Mouse (Mus musculus) testis, postnatal 10 days (tissue): Measurements from ENCODE around the gene Gse1.

Experiments used
- DNase-seq: peaks from one replicate; pipeline ENCODE4 v3.0.0; 2021; ENCODE audit warnings: low spot score

The Gse1 gene

DNA sequence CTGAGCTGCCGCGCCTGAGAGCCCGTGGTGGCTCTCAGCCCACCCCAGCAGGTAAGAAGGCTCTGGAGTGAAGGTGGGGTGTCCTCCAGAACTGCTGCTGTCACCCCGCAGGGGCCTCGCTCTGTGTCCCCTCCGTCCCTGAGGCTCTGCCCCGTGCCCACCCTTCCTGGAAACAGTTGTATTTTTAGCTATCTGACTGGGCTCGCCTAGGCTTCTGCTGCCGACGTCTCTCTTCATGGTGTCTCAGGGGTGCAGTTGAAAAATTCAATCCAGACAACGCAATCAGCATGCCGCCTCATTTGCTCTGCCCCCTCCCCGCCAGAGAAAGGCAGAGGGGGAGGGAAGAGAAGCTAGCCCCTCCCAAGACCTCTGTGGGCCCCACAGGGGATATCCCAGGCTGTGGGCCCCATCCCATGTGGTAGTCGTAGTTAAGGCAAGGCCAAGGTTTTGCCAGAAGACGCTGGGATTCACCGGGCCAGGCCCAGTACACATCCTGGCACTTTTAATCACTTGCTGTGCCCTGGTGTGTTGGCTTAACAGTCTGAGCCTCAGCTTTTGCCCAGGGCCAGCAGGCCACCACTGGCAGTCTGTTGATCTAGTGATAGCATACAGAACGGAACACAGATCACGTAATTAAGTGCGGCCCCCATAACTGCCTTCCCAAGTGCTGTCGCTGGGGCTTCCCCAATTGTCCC is 328.1 kb downstream of the Gse1 start:
- no peak for DNase-seq

DNA sequence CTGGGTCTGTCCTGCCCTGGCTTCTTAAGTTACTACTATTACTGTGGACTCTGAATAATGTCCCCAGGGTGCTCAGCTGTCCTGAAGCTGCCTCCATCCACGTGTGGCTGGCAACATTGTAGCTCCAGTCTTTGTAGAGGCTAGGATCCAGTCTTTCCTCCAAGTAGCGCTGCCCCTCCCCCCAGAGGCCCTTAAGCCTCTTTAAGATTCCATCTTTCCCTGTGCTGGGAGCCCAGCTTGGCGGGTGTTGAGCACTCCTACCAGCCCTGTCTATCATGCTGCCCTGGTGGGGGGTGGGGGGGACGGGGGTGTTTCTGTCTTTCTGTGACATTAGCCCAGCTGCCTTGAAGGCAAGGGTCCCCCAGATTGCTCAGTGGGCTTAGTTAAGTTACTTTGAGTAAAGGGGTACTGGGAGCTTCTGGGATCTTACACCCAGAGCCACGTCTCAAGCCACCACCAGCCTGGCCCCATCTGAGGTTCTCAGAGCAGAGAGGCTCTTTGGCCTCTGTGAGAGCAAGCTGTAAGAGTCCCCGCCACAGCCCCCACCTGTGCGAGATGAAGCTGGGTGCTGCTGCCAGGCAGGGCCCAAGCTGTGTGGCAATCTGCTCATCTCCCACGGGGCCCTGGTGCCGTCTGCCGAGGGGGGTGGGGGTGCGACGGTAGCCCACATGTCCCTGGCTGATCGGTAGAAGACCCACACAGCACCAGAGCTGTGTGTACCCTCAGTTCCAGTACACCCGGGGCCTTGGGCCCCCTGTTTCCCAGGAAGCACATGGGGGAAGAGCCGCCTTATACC is 329.1 kb downstream of the Gse1 start:
- peak; percentile 75 for DNase-seq

DNA sequence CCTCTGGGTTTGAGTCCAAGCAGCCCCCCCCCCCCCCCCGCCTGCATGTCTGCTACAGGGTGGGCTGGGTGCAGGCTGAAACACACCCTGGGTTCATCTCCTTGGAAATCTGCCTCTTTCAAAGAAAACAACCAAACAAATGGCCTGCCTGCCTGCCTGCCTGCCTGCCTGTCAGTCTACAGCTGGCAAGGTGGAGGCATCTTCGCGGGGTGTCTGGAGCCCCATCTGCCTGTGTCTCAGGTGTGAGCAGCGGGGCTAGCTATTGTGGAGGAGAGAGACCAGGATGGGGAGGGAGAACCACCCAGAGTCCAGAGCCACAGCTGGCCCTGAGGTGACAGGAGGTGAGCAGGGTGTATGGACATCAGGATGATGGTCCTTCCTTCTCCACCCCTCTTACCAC is 329.9 kb downstream of the Gse1 start:
- no peak for DNase-seq

DNA sequence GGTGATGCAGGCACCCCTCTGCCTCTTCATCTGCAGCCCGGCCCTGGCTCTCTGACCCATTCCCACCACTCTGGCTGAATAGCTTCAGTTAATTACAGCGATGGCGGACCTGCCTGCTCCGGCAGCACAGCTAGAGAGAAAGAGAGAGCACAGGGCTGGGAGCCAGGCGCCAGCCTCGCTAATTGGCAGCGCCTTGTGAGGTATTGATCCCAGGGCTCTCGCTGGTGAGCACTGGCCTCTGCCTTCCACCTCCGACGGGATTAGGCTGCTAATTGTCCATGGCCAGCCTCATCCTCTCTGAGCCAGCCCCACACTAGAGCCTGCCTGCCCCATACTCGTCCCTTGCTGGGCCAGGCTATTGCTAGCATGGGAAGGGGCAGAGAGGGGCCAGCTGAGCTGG is 331.4 kb downstream of the Gse1 start:
- no peak for DNase-seq

DNA sequence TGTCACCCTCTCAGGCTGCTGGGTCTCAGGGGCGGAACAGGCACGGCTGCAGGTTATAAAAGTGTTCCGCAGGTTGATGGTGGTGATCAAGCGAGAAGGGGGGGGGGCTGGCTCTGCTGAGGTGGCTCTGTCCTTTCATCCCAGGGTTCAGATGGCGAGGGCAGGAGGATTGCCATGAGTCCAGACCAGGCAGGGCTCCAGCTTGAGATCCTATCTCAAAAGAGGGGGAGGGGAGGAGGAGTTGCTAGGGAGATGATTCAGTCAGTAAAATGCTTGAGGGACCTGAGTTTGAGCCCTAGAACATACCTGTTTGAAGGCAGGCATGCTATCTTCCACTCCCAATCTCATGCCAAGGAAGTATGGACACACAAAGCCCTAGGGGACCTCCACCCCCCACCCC is 332.3 kb downstream of the Gse1 start:
- DNase-seq: no peak

DNA sequence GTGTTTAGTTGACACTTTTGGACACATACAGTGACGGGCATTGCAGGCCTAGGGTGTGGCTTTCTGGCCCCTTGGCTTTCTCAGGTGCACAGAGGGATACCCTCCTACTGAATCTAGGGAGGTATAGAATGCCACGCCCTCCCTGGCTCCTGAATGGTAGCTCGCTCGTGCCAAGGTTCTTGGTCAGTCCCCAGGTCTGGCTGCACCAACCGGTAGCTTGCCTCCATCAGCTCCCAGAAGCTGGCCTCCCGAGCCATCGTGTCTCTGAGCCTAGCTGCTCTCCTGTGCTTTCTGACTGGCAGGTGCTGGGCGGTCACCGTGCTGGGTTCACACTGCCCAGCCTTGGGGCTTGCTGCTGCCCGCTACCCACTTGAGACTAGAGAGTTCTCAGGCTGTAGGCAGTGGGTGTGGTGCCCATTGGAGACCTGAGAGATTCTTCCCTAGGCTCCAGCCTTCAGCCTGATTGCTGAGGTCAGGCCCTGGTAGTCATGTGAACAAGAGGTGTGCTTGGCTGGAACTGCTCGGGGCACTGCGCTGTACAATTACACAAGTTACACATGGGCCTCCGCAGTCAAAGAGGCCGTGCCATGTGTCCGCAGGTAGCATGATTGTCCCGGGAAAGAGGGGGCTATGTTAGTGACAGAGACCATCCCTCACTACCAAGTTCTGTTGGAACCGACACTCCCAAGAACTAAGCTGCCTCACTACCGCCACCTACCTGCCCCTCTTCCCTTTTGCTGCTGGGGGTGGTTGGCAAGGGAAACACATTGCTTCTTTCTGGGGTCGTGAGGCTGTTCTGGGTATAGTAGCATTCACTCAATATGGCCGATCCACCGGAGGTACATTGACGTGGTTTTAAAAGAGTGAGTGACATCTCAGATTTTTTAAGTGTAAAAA is 333.5 kb downstream of the Gse1 start:
- peak; percentile 66 for DNase-seq

DNA sequence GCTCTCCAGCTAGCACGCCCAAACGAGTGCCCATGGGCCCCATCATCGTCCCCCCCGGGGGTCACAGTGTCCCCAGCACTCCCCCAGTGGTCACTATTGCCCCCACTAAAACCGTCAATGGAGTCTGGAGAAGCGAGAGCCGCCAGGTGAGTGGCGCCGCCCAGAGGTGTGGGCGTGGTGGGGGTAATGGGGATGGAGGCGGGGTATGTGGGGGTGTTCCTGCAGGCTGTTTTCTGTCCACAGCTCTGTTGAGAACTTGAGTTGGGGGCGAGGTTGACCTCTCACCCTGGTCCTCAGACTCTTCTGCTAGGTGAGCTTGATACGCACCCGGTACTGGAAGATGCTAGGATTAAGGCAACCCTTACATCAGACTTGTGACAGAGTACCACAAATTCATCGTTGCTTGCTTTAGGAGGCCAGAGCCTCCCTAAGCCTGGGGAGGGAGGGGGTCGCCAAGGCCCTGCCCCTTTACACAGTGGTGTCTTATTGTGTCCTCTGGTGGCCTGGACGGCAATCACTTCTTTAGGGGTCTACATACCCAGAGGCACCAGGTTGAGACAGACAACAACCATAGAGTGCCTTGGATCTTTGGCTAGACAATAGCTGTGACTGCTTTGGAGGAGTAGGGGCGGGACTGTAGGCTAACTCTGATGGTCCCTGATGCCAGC is 334.6 kb downstream of the Gse1 start:
- no peak for DNase-seq

DNA sequence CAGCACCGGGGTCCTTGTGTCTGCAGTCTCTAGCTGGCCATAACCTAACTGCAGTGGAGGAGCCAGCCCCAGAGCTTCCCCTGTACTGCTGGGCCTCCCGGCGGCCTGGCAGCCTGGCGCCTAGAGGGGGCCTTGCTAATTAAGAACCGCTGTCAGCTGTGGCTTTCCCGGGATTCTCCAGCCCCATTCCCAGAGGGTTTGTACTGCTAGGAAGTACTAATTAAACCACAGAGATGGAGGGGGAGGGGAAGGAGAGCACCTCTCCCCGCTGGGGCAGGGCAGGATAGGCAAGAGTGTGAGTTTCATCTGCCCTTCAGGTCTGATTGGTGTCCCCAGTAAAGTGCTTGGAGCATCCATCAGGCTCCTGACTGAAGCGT is 335.1 kb downstream of the Gse1 start:
- no peak for DNase-seq

DNA sequence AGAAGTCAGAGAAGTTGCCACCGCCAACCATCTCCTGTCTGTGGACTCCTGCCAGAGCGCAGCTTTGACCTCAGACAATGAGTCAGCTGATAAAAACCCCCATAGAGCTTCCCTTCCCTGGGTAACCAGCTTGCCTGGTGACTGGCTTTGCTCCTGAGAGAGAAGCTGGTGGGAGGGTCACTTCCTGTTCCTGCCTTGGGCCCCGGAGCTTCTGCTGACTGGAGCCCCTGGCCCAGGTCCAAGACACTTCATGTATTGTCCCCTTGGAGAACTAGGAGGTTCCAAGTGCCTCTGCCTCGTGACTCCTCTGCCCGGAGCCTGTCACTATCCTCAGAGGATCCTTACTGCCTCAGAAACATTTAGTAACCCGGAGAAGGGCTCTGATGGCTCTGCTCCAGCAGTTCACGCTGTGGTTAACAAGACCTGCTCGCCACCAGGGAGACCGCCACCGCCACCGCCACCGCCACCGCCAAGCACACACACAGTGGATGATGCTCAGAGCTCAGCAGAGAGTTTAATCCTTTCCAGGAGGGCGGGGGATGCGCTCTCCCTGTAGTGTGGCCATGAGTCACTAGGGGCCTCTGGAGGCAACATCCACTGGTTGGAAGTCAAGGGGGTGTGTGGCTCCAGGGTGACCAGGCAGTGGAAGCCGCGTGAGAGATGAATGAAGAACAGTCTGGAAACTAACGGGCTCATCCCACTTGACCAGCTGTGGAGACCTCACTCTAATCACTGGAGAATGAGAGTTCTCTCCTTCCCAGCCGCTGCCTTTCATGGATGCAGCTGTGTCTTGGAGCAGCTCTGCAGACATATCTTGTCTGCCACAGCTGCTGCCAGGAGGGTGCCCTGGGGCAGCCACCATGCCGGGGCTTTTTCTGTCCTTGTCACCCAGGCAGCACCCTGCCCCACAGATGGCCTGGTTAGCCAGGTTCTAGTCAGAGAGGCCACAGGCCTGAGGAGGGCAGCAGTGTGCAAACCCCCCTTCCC is 335.9 kb downstream of the Gse1 start:
- peak; percentile 90 for DNase-seq

DNA sequence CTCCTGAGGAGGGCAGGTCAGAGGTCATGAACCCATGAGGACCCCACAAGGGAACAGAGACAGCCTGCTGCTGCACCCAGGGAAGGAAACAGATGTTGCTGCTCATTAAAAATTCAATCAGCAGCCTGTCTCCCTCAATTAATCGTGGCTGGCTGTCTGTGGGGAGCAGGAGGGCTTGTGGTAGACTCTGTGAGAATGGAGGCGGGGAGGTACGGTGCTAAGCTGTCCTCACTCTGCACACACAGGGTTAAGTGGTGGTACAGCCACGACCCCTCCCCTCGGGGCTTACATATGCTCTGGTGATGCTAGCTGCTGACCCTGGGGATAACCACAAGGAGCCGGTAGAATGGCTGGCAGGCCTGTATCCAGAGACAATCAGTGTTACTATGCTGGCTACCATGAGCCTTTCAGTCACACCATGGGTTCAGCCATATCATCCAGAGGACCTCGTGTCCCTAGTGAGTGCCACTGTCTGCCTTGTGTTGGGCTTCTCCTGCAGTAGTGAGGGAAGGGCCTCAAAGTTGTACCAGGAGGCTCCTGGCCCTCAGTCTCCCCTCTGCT is 337.0 kb downstream of the Gse1 start:
- no peak for DNase-seq

DNA sequence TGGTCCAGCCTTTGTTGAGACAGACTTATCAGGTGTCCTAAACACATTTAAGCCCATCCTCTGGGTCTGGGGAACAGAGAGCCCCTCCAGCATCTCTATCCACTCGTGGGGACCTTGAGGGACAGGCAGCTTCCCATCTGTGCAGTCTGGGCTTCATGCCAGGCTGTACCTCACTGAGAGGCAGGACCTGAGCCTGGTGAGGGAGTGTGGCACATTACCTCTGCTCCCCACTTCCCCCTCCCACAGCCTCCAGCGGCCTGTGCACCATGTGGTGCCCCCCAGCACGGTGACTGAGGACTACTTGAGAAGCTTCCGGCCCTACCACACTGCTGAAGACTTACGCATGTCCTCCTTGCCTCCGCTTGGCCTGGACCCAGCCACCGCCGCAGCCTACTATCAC is 338.4 kb downstream of the Gse1 start:
- DNase-seq: no peak

DNA sequence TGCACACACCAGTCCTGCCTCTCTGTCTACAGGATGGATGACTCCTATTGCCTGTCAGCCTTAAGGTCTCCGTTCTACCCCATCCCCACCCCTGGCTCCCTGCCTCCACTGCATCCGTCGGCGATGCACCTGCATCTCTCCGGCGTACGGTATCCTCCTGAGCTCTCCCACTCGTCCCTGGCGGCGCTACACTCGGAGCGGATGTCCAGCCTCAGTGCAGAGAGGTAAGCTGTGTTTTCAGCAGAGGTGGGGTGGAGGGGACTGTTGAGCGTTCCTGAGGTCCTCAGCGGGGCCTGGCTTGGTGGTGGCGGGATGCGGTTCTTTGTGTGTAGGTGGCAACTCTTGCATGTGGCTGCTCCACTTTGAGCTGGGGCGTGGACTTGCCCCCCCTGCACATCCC is 339.5 kb downstream of the Gse1 start:
- no peak for DNase-seq

DNA sequence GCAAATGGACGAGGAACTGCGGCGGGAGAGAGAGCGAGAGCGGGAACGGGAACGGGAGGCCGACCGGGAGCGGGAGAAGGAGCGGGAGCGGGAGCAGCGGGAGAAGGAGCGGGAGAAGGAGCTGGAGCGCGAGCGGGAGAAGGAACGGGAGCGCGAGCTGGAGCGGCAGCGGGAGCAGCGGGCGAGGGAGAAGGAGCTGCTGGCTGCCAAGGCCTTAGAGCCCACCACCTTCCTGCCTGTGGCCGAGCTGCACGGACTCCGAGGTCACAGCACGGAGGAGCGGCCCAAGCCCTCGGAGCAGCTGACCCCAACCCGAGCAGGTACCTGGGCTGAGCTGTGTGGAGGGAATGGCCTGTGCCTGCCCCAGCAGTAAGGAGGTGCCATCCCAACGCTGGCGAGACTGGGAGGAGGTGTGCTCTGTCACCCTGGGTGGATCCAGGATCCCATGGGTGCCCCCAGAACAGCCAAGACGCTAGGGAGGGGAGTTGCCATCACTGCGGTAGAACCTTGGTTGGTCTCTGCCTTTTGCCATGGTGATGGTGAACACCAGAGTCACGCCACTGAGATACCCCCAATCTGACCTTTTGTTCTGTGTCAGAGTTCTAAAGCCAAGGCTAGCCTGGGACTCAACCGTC is 340.0 kb downstream of the Gse1 start:
- DNase-seq: no peak

DNA sequence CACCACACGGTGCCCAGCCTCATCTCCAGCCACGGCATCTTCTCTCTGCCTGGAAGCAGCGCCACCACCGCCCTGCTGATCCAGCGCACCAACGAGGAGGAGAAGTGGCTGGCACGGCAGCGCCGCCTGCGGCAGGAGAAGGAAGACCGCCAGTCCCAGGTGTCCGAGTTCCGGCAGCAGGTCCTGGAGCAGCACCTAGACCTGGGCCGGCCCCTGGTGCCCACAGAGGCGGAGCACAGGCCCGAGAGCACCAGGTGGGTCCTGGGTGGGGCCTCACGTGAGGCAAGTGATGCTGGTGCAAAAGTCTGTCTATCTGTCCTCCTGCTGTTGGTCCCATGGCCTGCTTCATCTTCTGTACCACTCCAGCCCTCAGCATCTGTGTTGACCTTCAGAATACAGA is 340.9 kb downstream of the Gse1 start:
- no peak for DNase-seq

DNA sequence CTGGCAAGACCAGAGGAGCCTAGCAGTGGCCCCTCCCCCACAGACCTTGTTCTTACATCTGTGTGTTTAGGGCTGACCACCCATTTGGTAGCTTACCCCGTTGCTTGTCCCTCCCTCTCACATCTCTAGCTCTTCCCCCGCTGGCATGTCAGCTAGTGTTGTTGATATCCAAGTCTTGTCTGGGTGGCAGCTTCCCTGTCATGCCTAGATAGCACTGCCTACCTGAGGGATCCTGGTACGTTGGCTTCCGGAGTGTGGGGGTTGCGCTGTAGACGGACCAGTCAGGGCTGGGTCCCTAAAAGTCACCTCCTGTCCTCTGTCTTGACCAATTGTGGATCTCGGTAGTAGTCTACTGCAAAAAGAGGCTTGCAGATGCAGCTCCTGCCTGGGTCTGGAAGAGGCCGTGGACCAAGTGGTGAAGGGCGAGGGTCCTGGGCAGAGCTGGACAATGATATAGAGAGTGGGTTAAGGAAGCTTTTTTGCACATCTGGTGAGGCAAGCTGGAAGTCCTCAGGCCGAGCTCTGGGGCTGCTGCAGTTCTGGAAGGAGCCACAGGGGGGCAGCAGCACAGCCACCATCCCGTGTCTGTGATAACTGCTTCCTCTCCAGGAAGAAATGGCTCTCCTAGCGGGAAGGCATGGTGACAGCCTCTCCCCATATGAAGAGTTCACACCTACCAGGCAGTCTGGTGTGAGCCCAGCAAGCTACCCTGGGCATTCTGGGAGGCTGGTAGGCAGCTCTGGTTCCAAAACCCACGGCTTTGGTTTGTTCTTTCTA is 341.9 kb downstream of the Gse1 start:
- DNase-seq: peak; percentile 89

DNA sequence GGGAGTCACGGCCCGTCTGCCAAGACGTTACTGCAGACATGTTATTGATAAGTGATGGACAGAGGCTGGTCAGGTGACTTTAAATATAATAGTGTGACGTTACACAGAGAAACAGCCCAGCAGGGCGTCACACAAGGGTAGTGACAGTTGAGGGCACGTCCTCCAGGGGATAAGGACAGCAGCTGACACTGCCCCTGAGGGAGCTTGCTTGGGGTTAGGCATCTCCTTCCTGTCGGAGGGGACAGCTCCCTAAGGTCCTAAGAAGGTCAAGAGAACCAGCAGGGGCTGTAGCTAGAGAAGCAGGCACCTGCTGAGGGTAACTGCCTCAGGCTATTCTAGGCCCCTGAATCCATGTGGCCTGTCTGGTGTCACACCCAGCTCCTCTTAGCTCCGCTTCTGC is 343.3 kb downstream of the Gse1 start:
- no peak for DNase-seq

DNA sequence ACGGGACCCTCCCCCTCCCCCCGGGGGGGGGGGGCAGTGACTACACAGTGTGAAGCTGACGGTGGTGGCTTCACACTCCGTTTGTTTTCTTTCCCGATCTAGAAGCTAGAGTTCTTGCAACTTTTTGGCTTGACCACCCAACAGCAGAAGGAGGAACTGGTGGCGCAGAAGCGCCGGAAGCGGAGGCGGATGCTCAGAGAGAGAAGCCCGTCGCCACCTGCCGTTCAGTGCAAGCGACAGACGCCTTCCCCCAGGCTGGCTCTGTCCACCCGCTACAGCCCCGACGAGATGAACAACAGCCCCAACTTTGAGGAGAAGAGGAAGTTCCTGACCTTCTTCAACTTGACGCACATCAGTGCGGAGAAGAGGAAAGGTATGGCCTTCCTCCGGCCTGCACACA is 344.3 kb downstream of the Gse1 start:
- DNase-seq: no peak

DNA sequence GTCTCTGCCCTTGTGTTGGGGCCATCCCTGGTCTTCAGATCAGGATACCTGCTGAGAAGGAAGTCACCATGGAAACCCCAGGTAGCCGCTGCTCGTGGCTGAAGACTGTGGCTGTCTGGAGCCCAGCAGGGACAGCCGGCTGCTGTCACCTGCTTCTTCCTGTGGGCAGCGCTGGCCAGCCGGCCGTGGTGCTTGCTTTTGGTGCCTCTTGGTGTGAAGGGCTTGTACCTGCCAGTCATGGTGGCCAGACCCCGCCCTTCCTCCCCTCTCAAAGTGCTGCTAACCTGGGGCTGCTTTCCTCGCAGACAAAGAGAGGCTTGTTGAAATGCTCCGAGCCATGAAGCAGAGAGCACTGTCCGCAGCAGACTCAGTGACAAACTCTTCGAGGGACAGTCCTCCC is 345.6 kb downstream of the Gse1 start:
- no peak for DNase-seq

DNA sequence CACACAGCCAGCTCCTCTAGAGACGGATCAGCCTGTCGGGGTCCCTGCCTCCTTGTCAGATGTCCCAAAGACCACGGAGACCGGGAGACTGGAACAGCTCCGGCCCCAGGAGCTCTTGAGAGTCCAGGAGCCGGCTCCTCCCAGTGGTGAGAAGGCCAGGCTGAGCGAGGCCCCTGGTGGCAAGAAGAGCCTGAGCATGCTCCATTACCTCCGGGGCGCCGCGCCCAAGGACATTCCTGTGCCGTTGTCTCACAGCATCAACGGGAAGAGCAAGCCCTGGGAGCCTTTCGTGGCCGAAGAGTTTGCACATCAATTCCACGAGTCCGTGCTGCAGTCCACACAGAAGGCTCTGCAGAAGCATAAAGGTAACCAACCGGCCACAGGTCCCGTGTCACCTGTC is 346.7 kb downstream of the Gse1 start:
- DNase-seq: peak; percentile 71
